Mouse (Mus musculus) liver, postnatal 0 days (tissue): ENCODE data around the gene Shisa6.

Source experiments
- CTCF ChIP-seq: sonication (generic); IDR thresholded peaks from 2 replicates; pipeline ENCODE4 v1.5.1; 2016; ENCODE audit warnings: antibody characterized with exemption, low read depth
- EP300 ChIP-seq: IDR thresholded peaks from 2 replicates; pipeline ENCODE4 v1.6.1; 2016; ENCODE audit warnings: antibody characterized with exemption, low read depth, mild to moderate bottlenecking

DNA sequence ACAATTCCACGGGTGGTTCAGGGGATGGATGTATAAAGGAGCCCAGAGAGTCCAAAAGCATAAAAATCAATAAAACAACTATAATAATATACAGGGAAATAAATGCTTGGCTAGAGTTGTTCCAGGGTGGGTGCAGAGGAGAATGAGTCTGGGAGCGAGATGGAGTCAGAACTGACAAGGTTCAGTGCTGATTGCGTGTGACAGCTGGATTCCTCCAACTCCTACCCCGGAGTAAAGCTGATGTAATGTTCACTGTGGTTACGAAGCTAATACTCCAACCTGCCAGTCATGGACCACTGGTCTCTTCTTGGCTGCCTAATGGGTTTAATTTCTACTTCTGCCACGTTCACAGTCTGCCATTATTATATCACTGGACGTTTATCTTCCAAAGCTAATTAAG, 36.5 kb upstream of the Shisa6 start:
- TF ChIP-seq CTCF (no peak), EP300 (no peak)
